Mouse (Mus musculus) megakaryocyte, embryonic 14.5 days (primary cell): ENCODE results near the gene Robo3.

ENCODE experiments used
- FLI1 ChIP-seq: IDR thresholded peaks from 2 replicates; pipeline ENCODE4 v1.6.1; 2012; ENCODE audit warnings: low read length, inconsistent platforms, mixed read lengths
- GATA1 ChIP-seq: IDR thresholded peaks from 3 replicates; pipeline ENCODE4 v1.6.1; 2012; ENCODE audit warnings: mixed read lengths, low read length, inconsistent platforms, borderline replicate concordance

DNA sequence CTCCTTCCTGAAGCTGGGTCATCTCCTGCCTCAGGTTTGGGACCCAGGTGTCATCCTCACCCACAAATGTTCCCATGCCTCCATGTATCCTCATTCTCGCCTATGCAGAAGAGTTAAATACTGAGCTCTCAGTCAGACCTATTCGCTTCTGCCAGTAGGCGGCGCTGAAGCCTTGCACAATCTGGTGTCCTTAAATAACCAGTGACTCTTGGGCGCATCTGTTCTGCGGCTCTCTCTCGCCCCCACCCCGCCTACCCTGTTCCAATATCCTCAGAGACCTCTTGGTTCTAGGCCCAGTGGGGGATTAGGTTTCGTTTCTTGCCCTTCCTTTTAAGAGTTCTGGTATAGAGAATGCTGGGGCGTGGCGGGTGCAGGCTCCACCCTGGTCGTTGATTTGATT lies 2.5 kb downstream of the Robo3 start:
- TF ChIP-seq GATA1 (no peak), FLI1 (no peak)
